Mouse (Mus musculus) gastrocnemius, adult 2 months (tissue): ENCODE results near the gene Ccm2l. TPM values are rescaled to one million over a fixed set of nuclear protein-coding genes. Genes with fewer than 3 reads are reported as not detected.
A peak's percentile ranks its signal among the peaks of the same experiment; 100 is the strongest.

Experiments used
- DNase-seq: peaks from one replicate; pipeline ENCODE4 v3.0.0; 2022
- H3K27ac ChIP-seq: fragments of 200-600 bp; 2 replicates; pipeline ENCODE4 v1.8.1; 2022; ENCODE audit warnings: mild to moderate bottlenecking
- H3K4me3 ChIP-seq: fragments of 200-600 bp; 2 replicates; pipeline ENCODE4 v1.8.1; 2022; ENCODE audit warnings: mild to moderate bottlenecking, moderate library complexity
- CTCF ChIP-seq: fragments of 200-600 bp; IDR thresholded peaks from 2 replicates; pipeline ENCODE4 v1.8.1; 2022; ENCODE audit warnings: antibody characterized with exemption, mild to moderate bottlenecking, moderate library complexity
- intact Hi-C: fragments of 180-260 bp; cut with DNase I; formaldehyde crosslinking; loops from one replicate; pipeline ENCODE4 v1.15.1; 2025
- total RNA-seq, 2 experiments: library from RNA; stranded (reverse); gene quantifications; 2 replicates each; pipeline ENCODE4 v1.2.3; 2021

Ccm2l gene
- total RNA-seq, 2 experiments from 2014 or later = 4.5 to 6.9 TPM

- intact Hi-C loops = no loop called here
- no peak overlapping the region for H3K4me3 ChIP-seq
- DNase-seq = no peak
- TF ChIP-seq CTCF = no peak
- H3K27ac ChIP-seq = no peak overlapping the region
Measured at GRCm38 (mm10) chr2:153033545-153034230, 32.1 kb upstream of the Ccm2l start.

GRCm38 (mm10) chr2:153036690-153037089 is 29.1 kb upstream of the Ccm2l start:
- no peak for TF ChIP-seq CTCF

GRCm38 (mm10) chr2:153043886-153044285 is 21.9 kb upstream of the Ccm2l start:
- intact Hi-C loops = no loop called here
- H3K27ac ChIP-seq = no peak overlapping the region
- no peak for DNase-seq
- TF ChIP-seq CTCF = no peak
- no peak overlapping the region for H3K4me3 ChIP-seq

More at GRCm38 (mm10) chr2:153036690-153037089, 29.1 kb upstream of the Ccm2l start:
- intact Hi-C loops = no loop called here
- H3K4me3 ChIP-seq = no peak overlapping the region
- no peak overlapping the region for H3K27ac ChIP-seq
- no peak for DNase-seq

DNA sequence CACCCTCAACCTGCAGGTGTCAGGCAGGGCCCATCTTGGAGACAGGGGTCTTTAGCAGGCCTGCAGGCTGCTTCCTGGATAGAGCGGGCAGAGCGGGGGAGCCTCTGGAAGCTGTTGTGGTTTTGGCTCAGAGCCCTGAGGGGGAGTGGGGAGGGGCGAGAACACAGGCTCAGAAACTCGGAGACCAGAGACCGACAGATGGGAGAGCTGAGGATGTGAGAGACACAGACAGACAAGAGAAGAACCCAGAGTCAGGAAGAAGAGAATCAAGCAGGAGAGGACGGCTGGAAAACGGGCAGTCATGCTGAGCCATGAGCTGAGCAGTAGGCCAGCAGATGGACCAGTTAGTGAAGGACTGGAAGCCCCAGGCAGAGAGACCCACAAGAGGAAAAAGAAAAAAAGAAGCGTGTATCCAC is 19.9 kb upstream of the Ccm2l start:
- Histone ChIP-seq H3K27ac (no peak overlapping the region), H3K4me3 (no peak overlapping the region)
- intact Hi-C loops = no loop called here
- no peak for DNase-seq
- no peak for TF ChIP-seq CTCF

GRCm38 (mm10) chr2:153047828-153048465 is 17.8 kb upstream of the Ccm2l start:
- TF ChIP-seq CTCF = peak; percentile 67
- Histone ChIP-seq H3K27ac (no peak overlapping the region), H3K4me3 (no peak overlapping the region)
- DNase-seq = no peak
- intact Hi-C loops = loop anchor here (2.0 kb wide), 1 partner anchor 95 kb away; no protein-coding TSS in a partner anchor

- no peak overlapping the region for H3K27ac ChIP-seq
Measured at GRCm38 (mm10) chr2:153049288-153049996, 16.3 kb upstream of the Ccm2l start.

DNA sequence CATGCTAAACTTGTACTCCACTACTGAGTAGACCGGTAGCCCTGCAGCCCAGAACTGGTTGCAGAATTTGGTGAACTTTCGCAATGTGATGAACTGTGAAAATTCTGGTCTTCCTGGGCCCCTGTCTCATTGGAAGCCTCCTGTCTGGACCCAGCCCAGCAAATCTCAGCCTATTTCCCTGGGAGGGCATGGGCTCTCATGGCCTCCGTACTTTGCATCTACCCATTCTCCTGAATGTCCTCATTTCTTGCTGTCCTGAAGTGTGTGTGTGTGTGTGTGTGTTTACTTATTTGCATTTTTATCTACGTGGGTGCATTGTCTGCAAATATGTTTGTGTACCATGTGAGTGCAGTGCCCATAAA is 15.8 kb upstream of the Ccm2l start:
- Histone ChIP-seq H3K4me3 (no peak overlapping the region), H3K27ac (no peak overlapping the region)
- no peak for TF ChIP-seq CTCF
- intact Hi-C loops = loop anchor here (2.0 kb wide), 1 partner anchor 93 kb away; no protein-coding TSS in a partner anchor
- DNase-seq = no peak

More at GRCm38 (mm10) chr2:153049288-153049996, 16.3 kb upstream of the Ccm2l start:
- TF ChIP-seq CTCF = no peak
- intact Hi-C loops = loop anchor here (2.0 kb wide), 1 partner anchor 93 kb away; no protein-coding TSS in a partner anchor
- DNase-seq = no peak
- no peak overlapping the region for H3K4me3 ChIP-seq

DNA sequence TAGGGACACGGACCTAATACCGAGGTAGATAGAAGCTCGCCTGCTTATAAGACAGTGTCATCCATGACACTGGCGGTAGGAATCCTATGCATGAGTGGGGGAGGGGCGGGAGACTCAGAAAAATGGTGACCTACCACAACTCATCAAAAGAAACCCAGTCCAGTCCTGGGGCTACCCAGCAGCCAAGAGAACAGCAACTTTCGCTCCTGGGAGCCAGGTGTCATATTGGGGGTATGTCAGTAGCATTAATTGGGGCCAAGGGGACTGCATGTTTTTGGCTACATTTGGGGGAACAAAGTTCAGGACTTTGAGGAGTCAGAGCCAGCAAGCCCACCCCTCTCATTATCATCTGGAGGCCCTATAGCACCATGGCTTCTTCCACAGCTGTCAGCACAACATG is 14.7 kb upstream of the Ccm2l start:
- intact Hi-C loops = no loop called here
- no peak overlapping the region for H3K27ac ChIP-seq
- H3K4me3 ChIP-seq = no peak overlapping the region
- no peak for DNase-seq
- no peak for TF ChIP-seq CTCF

DNA sequence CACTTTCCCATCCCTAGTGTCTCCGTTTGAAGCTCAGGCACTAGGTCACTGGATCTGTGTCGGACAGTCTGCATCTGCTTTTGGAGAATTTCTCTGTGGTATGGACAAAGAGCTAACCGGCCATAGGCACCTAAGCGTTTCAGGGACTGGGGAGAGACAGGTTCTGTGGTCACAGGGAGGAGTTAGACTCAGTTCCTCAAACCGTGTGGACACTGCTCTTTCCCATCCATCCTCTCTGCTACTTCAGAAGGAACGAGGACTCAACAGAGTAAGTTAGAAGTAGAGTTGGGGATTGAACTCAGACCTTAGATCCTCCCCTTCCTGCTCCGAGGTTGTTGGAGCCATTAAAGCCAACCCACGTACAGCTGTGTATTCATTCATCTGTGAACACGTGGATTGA is 14.2 kb upstream of the Ccm2l start:
- no peak for TF ChIP-seq CTCF
- no peak for DNase-seq
- H3K27ac ChIP-seq = no peak overlapping the region
- no peak overlapping the region for H3K4me3 ChIP-seq
- intact Hi-C loops = no loop called here

GRCm38 (mm10) chr2:153052700-153053351 is 12.9 kb upstream of the Ccm2l start:
- peak; percentile 3; the same call in 1 of the 2 replicates for TF ChIP-seq CTCF
- Histone ChIP-seq H3K27ac (no peak overlapping the region), H3K4me3 (no peak overlapping the region)
- intact Hi-C loops = no loop called here
- DNase-seq = no peak

GRCm38 (mm10) chr2:153053896-153054295 is 11.9 kb upstream of the Ccm2l start:
- no peak overlapping the region for H3K4me3 ChIP-seq
- no peak for TF ChIP-seq CTCF
- DNase-seq = no peak
- intact Hi-C loops = no loop called here
- H3K27ac ChIP-seq = no peak overlapping the region

DNA sequence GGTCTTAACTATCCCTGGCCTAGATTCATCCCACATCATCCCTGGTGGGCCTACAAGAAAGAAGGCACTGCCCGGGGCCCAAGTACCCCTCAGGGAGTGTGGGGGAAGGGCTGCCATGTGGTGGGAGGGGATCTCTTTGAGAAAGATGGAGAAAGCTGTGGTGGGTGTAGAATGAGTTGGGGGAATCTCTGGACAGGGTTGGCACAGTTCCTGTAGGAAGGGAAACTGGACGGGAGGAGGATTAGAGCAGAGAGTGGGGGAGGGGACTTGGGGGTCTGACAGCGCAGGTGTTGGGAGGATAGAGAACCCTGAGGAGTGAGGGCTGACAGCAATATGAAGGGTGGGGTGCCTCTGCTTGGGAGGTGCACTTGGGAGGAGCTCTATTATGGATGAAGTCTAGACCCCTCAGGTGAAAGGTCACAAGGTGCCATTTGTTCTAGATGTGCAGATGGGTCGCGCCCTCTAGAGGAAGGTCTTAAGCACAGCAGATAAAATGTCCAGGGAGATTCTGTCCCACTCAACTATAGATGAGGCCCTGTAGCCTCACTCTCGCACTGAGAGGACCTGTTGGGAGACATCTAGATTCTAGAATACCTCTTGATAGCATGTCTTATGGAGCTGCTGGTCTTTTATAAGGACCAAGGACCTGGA is 10.4 kb upstream of the Ccm2l start:
- no peak for DNase-seq
- no peak overlapping the region for H3K27ac ChIP-seq
- TF ChIP-seq CTCF = peak; percentile 34; the same call in 1 of the 2 replicates
- intact Hi-C loops = no loop called here
- no peak overlapping the region for H3K4me3 ChIP-seq
